Comparison of ENCODE assay signal across 26 mouse cellular contexts in the genomic region with DNA sequence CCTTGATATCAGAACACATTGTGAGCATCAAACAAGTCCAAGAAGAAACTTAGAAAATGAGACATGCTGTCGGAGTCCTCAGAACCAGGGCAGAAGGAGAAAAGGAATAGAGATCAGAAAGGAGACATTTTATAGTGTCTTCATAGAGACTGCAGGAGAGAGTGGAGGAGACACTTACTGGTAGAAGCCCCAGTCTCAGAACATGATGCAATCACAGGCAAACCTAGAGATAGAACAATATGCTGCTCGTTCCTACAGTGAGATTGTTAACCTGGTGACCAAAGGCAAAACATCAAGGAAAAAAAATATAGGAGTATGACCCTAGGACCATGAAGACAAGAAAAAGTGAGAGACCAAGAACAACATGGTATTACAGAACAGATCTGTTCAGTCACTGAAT.
"Had no signal": no experiment of that assay in that cellular context is flagged by ENCODE, and none has a peak within 500 bp of the region (broad histone marks: within the 10 kb centered on the region; RNA-seq: fewer than 3 reads in every experiment).

No protein-coding gene starts in this region.

- H3K4me3 ChIP-seq: embryonic facial prominence, embryonic 10.5 days; embryonic facial prominence, embryonic 12.5 days; embryonic facial prominence, embryonic 13.5 days; embryonic facial prominence, embryonic 15.5 days; erythroblast, embryonic 14.5 days; forebrain, embryonic 10.5 days; forebrain, embryonic 12.5 days; forebrain, embryonic 13.5 days; forebrain, embryonic 15.5 days; gastrocnemius, adult 2 months; heart, adult 2 months had no signal

- H3K36me3 ChIP-seq: embryonic facial prominence, embryonic 10.5 days; embryonic facial prominence, embryonic 12.5 days; embryonic facial prominence, embryonic 13.5 days; embryonic facial prominence, embryonic 15.5 days; forebrain, embryonic 10.5 days; forebrain, embryonic 12.5 days; forebrain, embryonic 15.5 days had no signal

- DNase-seq: cerebellum, adult 8-10 months; cerebellum, adult 9-10 months; cerebellum, adult 9-11 months; cerebellum, postnatal 10 days; cerebellum, postnatal 14 days; cerebellum, postnatal 25 days; cerebellum, postnatal 36 days; embryo, embryonic 11 days; forebrain, postnatal 0 days; gastrocnemius, adult 2 months; gastrocnemius, postnatal 10 days; gastrocnemius, postnatal 14 days; gastrocnemius, postnatal 25 days; gastrocnemius, postnatal 36 days; heart, adult 11 months; heart, adult 18-20 months; heart, adult 2 months had no signal

- H3K27me3 ChIP-seq: embryonic facial prominence, embryonic 12.5 days; embryonic facial prominence, embryonic 13.5 days; embryonic facial prominence, embryonic 15.5 days; forebrain, embryonic 12.5 days; forebrain, embryonic 13.5 days; forebrain, embryonic 15.5 days had no signal

- H3K4me2 ChIP-seq: embryonic facial prominence, embryonic 12.5 days; embryonic facial prominence, embryonic 13.5 days; embryonic facial prominence, embryonic 15.5 days; forebrain, embryonic 12.5 days; forebrain, embryonic 13.5 days; forebrain, embryonic 15.5 days had no signal
